Mouse (Mus musculus): ENCODE results near the gene Actl10.

Actl10 gene

GRCm38 (mm10) chr2:154551927-154552326, 351 bp downstream of the Actl10 start:
- no peak for DNase-seq (ENCODE audit: low spot score)

GRCm38 (mm10) chr2:154552424-154552907, 890 bp downstream of the Actl10 start:
- no peak for DNase-seq (ENCODE audit: low spot score)

GRCm38 (mm10) chr2:154555235-154555634, 3.7 kb downstream of the Actl10 start:
- no peak for DNase-seq (ENCODE audit: low spot score)

GRCm38 (mm10) chr2:154557184-154557832, 5.7 kb downstream of the Actl10 start:
- DNase-seq (ENCODE audit: low spot score): no peak

- DNase-seq (ENCODE audit: low spot score): no peak
Observed at GRCm38 (mm10) chr2:154558264-154559039, 6.9 kb downstream of the Actl10 start, which contains the start of gene Necab3. TSS of gene Necab3 (minus strand) at chr2:154558890.

- DNase-seq (ENCODE audit: low spot score): no peak
Observed at GRCm38 (mm10) chr2:154563612-154564170, 12.1 kb downstream of the Actl10 start.

GRCm38 (mm10) chr2:154565562-154565961, 14.0 kb downstream of the Actl10 start:
- DNase-seq (ENCODE audit: low spot score): no peak

- DNase-seq (ENCODE audit: low spot score): no peak
Observed at GRCm38 (mm10) chr2:154566641-154567040, 15.1 kb downstream of the Actl10 start.

GRCm38 (mm10) chr2:154567766-154568165, 16.2 kb downstream of the Actl10 start:
- no peak for DNase-seq (ENCODE audit: low spot score)

- DNase-seq (ENCODE audit: low spot score): no peak
Observed at GRCm38 (mm10) chr2:154568329-154569070, 16.9 kb downstream of the Actl10 start.

- DNase-seq (ENCODE audit: low spot score): no peak
Observed at GRCm38 (mm10) chr2:154569071-154569748, 17.6 kb downstream of the Actl10 start.

- peak; percentile 82 for DNase-seq (ENCODE audit: low spot score)
Observed at GRCm38 (mm10) chr2:154569836-154570286, 18.3 kb downstream of the Actl10 start, which contains the start of gene E2f1. TSS of gene E2f1 (minus strand) at chr2:154569892.

GRCm38 (mm10) chr2:154570666-154571065, 19.1 kb downstream of the Actl10 start:
- no peak for DNase-seq (ENCODE audit: low spot score)

- DNase-seq (ENCODE audit: low spot score): no peak
Observed at GRCm38 (mm10) chr2:154571266-154571665, 19.7 kb downstream of the Actl10 start.

GRCm38 (mm10) chr2:154571976-154572375, 20.4 kb downstream of the Actl10 start:
- DNase-seq (ENCODE audit: low spot score): no peak

- DNase-seq (ENCODE audit: low spot score): no peak
Observed at GRCm38 (mm10) chr2:154572996-154573395, 21.4 kb downstream of the Actl10 start.

GRCm38 (mm10) chr2:154574271-154574670, 22.7 kb downstream of the Actl10 start:
- no peak for DNase-seq (ENCODE audit: low spot score)

- no peak for DNase-seq (ENCODE audit: low spot score)
Observed at GRCm38 (mm10) chr2:154576876-154577743, 25.5 kb downstream of the Actl10 start.

GRCm38 (mm10) chr2:154577744-154578067, 26.1 kb downstream of the Actl10 start:
- DNase-seq (ENCODE audit: low spot score): no peak

- no peak for DNase-seq (ENCODE audit: low spot score)
Observed at GRCm38 (mm10) chr2:154580586-154580985, 29.0 kb downstream of the Actl10 start.

GRCm38 (mm10) chr2:154581421-154581820, 29.8 kb downstream of the Actl10 start:
- no peak for DNase-seq (ENCODE audit: low spot score)
